Mouse (Mus musculus): Measurements from ENCODE around the gene Lhx1. TPM values are rescaled to one million over a fixed set of nuclear protein-coding genes. Genes with fewer than 3 reads are reported as not detected.

The Lhx1 gene
- total RNA-seq, 4 experiments from 2014 or later, result 0.09 to 0.38 (median 0.18) TPM

- no peak for DNase-seq (ENCODE audit: low spot score in 2 of 2)
These were observed 27.4 kb downstream of the Lhx1 start for GRCm38 (mm10) chr11:84497944-84498343.

- DNase-seq (ENCODE audit: low spot score in 2 of 2), result no peak
These were observed 28.4 kb downstream of the Lhx1 start for GRCm38 (mm10) chr11:84496901-84497300.

GRCm38 (mm10) chr11:84495774-84496173 lies 29.6 kb downstream of the Lhx1 start:
- no peak for DNase-seq (ENCODE audit: low spot score in 2 of 2)

- no peak for DNase-seq (ENCODE audit: low spot score in 2 of 2)
These were observed 43.7 kb downstream of the Lhx1 start for GRCm38 (mm10) chr11:84481661-84482060.

- DNase-seq (ENCODE audit: low spot score in 2 of 2), result no peak
These were observed 44.9 kb downstream of the Lhx1 start for GRCm38 (mm10) chr11:84480451-84480850.

GRCm38 (mm10) chr11:84476641-84477040 lies 48.7 kb downstream of the Lhx1 start:
- DNase-seq (ENCODE audit: low spot score in 2 of 2), result no peak

- DNase-seq (ENCODE audit: low spot score in 2 of 2), result no peak
These were observed 49.3 kb downstream of the Lhx1 start for GRCm38 (mm10) chr11:84475991-84476390.

- no peak for DNase-seq (ENCODE audit: low spot score in 2 of 2)
These were observed 52.2 kb downstream of the Lhx1 start for GRCm38 (mm10) chr11:84473093-84473667.

Other genes starting within 250 kb of the Lhx1 start
- gene Aatf, start 12.0 kb downstream of the Lhx1 start, total RNA-seq (2022), result 10 to 100 TPM; 21.8 to 23.1 (median 22.1) TPM